10 mouse cellular contexts compared by ENCODE assay signal in genomic region chr6:55504797-55505488, GRCm38 (mm10). TPM values are rescaled to one million over a fixed set of nuclear protein-coding genes. Genes with fewer than 3 reads are reported as not detected.
DNase-seq lines count a peak whose midpoint lies in the region; ATAC-seq and TF ChIP-seq lines count a peak whose summit lies in the region.
"Had no signal": no experiment of that assay in that cellular context is flagged by ENCODE, and none has a peak within 500 bp of the region (broad histone marks: within the 10 kb centered on the region; RNA-seq: fewer than 3 reads in every experiment).

No protein-coding gene starts in this region.

- H3K36me3 ChIP-seq in heart, adult 2 months (ENCODE audit: control insufficient read depth, insufficient read depth, low read length) = no peaks in the 10 kb centered on the region
- H3K36me3 ChIP-seq in heart, embryonic 12.5 days = no peaks in the 10 kb centered on the region
- H3K36me3 ChIP-seq in MEL (ENCODE audit: control insufficient read depth in 1 of 2, insufficient read depth in 2 of 2, low read length in 2 of 2) = no peaks in the 10 kb centered on the region
- H3K36me3 ChIP-seq in midbrain, embryonic 15.5 days (replicated peaks) = no peaks in the 10 kb centered on the region
- H3K36me3 ChIP-seq: heart, embryonic 15.5 days had no signal

- H3K27ac ChIP-seq in heart, adult 2 months = no peak overlapping the region
- H3K27ac ChIP-seq in heart, embryonic 12.5 days (ENCODE audit: poor library complexity, severe bottlenecking) = no peak overlapping the region
- H3K27ac ChIP-seq in MEL (ENCODE audit: control insufficient read depth, low read depth, low read length) = no peak overlapping the region
- no peak overlapping the region for H3K27ac ChIP-seq in midbrain, embryonic 15.5 days
- H3K27ac ChIP-seq: heart, embryonic 15.5 days had no signal

- H3K9ac ChIP-seq in heart, adult 2 months (ENCODE audit: low read depth, low read length) = no peak overlapping the region
- H3K9ac ChIP-seq in heart, embryonic 12.5 days = no peak overlapping the region
- no peak overlapping the region for H3K9ac ChIP-seq in MEL (ENCODE audit: control insufficient read depth, low read depth, low read length, poor library complexity, severe bottlenecking)
- no peak overlapping the region for H3K9ac ChIP-seq in midbrain, embryonic 15.5 days
- H3K9ac ChIP-seq: heart, embryonic 15.5 days had no signal

- TF ChIP-seq POLR2A in heart, adult 2 months (IDR thresholded peaks at IDR 0.05; ENCODE audit: insufficient read depth, low read depth, low read length) = no peak
- no peak for TF ChIP-seq POLR2A in MEL (IDR thresholded peaks at IDR 0.05; ENCODE audit: control insufficient read depth in 1 of 2, insufficient read depth in 1 of 2, low read depth in 1 of 2, low read length in 2 of 2, poor library complexity in 1 of 2)

- ATAC-seq in heart, embryonic 12.5 days (ENCODE audit: insufficient number of reproducible peaks, low FRiP score) = no peak
- ATAC-seq in midbrain, embryonic 15.5 days (replicated peaks) = peak; percentile 73

- H3K4me3 ChIP-seq in heart, adult 2 months = no peak overlapping the region
- H3K4me3 ChIP-seq in heart, embryonic 12.5 days = no peak overlapping the region
- H3K4me3 ChIP-seq in MEL (ENCODE audit: control insufficient read depth in 1 of 2, insufficient read depth in 1 of 2, low read depth in 2 of 2, low read length in 2 of 2) = no peak overlapping the region
- H3K4me3 ChIP-seq in midbrain, embryonic 15.5 days = no peak overlapping the region
- H3K4me3 ChIP-seq: heart, embryonic 15.5 days had no signal

- no peak overlapping the region for H3K4me2 ChIP-seq in heart, embryonic 12.5 days
- no peak overlapping the region for H3K4me2 ChIP-seq in midbrain, embryonic 15.5 days
- H3K4me2 ChIP-seq: heart, embryonic 15.5 days had no signal

- intact Hi-C loops in heart, adult 2 months (cut with DNase I) = loop anchor here (1.0 kb wide), 1 partner anchor 44 kb away; no protein-coding TSS in a partner anchor

- no peaks in the 10 kb centered on the region; the same call in 1 of the 2 replicates for H3K4me1 ChIP-seq in heart, adult 2 months (ENCODE audit: control insufficient read depth, insufficient read depth, low read length)
- no peaks in the 10 kb centered on the region for H3K4me1 ChIP-seq in heart, embryonic 12.5 days (replicated peaks)
- H3K4me1 ChIP-seq in MEL (ENCODE audit: control insufficient read depth in 1 of 2, insufficient read depth in 2 of 2, low read length in 2 of 2) = no peaks in the 10 kb centered on the region
- no peaks in the 10 kb centered on the region for H3K4me1 ChIP-seq in midbrain, embryonic 15.5 days
- H3K4me1 ChIP-seq: heart, embryonic 15.5 days had no signal

- DNase-seq in heart, adult 2 months = peak in 1 of 2 experiments; percentile 28
- peak; percentile 32 for DNase-seq in MEL (ENCODE audit: low read depth, low spot score)
- peak; percentile 83 to 89 for DNase-seq in cerebellum, postnatal 10 days
- DNase-seq in gastrocnemius, postnatal 25 days = peak; percentile 8
- peak; percentile 71 for DNase-seq in layer of hippocampus, adult 9-11 months
- DNase-seq in urinary bladder, postnatal 25 days (ENCODE audit: low spot score) = no peak

- 0 out of 2 replicates have a peak, but pooled peaks have one; percentile 22 for TF ChIP-seq EP300 in heart, adult 2 months (IDR thresholded peaks at IDR 0.05; ENCODE audit: insufficient read depth, low read depth, low read length)
- no peak for TF ChIP-seq EP300 in MEL (IDR thresholded peaks at IDR 0.05; ENCODE audit: low read depth in 1 of 2, low read length in 2 of 2)

- TF ChIP-seq RAD21 in MEL (IDR thresholded peaks at IDR 0.05; ENCODE audit: low read depth, low read length) = peak; percentile 53

- peak; percentile 93 for TF ChIP-seq CTCF in heart, adult 2 months (IDR thresholded peaks at IDR 0.05)
- TF ChIP-seq CTCF in MEL (IDR thresholded peaks at IDR 0.05 in 2 of 3, conservative IDR thresholded peaks at IDR 0.05 in 1 of 3; ENCODE audit: control insufficient read depth in 1 of 3, insufficient read depth in 1 of 3, low read depth in 2 of 3, low read length in 3 of 3, poor library complexity in 1 of 3, severe bottlenecking in 1 of 3) = peak; percentile 48 to 61 (median 57)

- H3K79me2 ChIP-seq in heart, adult 2 months (replicated peaks; ENCODE audit: control insufficient read depth, insufficient read depth, low read length) = no peaks in the 10 kb centered on the region
- H3K79me2 ChIP-seq in MEL (ENCODE audit: control insufficient read depth, insufficient read depth, low read length, poor library complexity) = no peaks in the 10 kb centered on the region

- WGBS in heart, adult 2 months = 93% methylated on average over 2 of the region's 2 CpGs
- 83% methylated on average over 2 of the region's 2 CpGs for WGBS in heart, embryonic 12.5 days
- WGBS in midbrain, embryonic 15.5 days = 90% methylated on average over 2 of the region's 2 CpGs

- H3K9me3 ChIP-seq in heart, embryonic 12.5 days (replicated peaks) = no peaks in the 10 kb centered on the region
- no peaks in the 10 kb centered on the region for H3K9me3 ChIP-seq in MEL (replicated peaks; ENCODE audit: insufficient read depth, low read length)
- no peaks in the 10 kb centered on the region for H3K9me3 ChIP-seq in midbrain, embryonic 15.5 days
- H3K9me3 ChIP-seq: heart, embryonic 15.5 days had no signal

- H3K27me3 ChIP-seq in heart, adult 2 months (ENCODE audit: control insufficient read depth, insufficient read depth, low read length) = no peaks in the 10 kb centered on the region
- peaks cover 6% of the 10 kb centered on the region for H3K27me3 ChIP-seq in heart, embryonic 12.5 days (replicated peaks)
- no peaks in the 10 kb centered on the region for H3K27me3 ChIP-seq in MEL (ENCODE audit: control insufficient read depth in 1 of 2, insufficient read depth in 2 of 2, low read length in 2 of 2)
- H3K27me3 ChIP-seq in midbrain, embryonic 15.5 days (replicated peaks) = no peaks in the 10 kb centered on the region

TF ChIP-seq in MEL, 35 proteins besides CTCF, POLR2A, EP300 and RAD21:
- TF ChIP-seq TCF12 (IDR thresholded peaks at IDR 0.05; ENCODE audit: low read depth, low read length) (no peak), SIN3A (IDR thresholded peaks at IDR 0.05; ENCODE audit: low read length) (no peak), SMC3 (IDR thresholded peaks at IDR 0.05; ENCODE audit: low read depth, low read length) (peak; percentile 57), MXI1 (IDR thresholded peaks at IDR 0.05; ENCODE audit: low read depth, low read length) (no peak)
TF ChIP-seq in MEL: peak in this region for 1.

RNA-seq across cellular contexts. Expression of gene Adcyap1r1, which starts 53.2 kb away (rescaled TPM):
- 1 to 10 TPM; 4.4 to 4.5 TPM for total RNA-seq in heart, adult 2 months (2021)
- 4.8 and 7.4 TPM in 2 replicates for polyA plus RNA-seq in heart, adult 2 months (2012; rRNA removed)
- polyA plus RNA-seq in heart, embryonic 12.5 days (2016; fragmentation: Nextera tagmentation; extraction: Ambion mirVana) = 6.2 and 6.5 TPM in 2 replicates
- not detected in 2 replicates for total RNA-seq in MEL (2012; rRNA removed)
- polyA plus RNA-seq in MEL (2012; ENCODE audit: insufficient read depth in 1 of 2, insufficient read length in 2 of 2, low read depth in 1 of 2, low replicate concordance in 2 of 2, missing spikeins in 1 of 2) = not detected
- total RNA-seq in gastrocnemius, postnatal 25 days (2021) = 1 to 10 TPM; 1.2 to 2.8 TPM
- polyA plus RNA-seq in midbrain, embryonic 15.5 days (2015; fragmentation: Nextera tagmentation; extraction: Ambion mirVana) = 50.3 and 52.6 TPM in 2 replicates
- total RNA-seq: neutrophil, adult 5-6 weeks had no signal
